Mouse (Mus musculus): ENCODE measurements around the gene Thrap3. TPM values are rescaled to one million over a fixed set of nuclear protein-coding genes. Genes with fewer than 3 reads are reported as not detected.
A peak's percentile ranks its signal among the peaks of the same experiment; 100 is the strongest.
"Not testable (repeated sequence)": the region's sequence is repeated elsewhere in the genome, so short reads cannot be mapped to it uniquely, and the experiment has no call there.

Thrap3 gene
- total and polyA plus RNA-seq, 2 experiments from 2014 or later, result 108 to 128 TPM

GRCm38 (mm10) chr4:126173800-126174199 lies 28.8 kb downstream of the Thrap3 start:
- Histone ChIP-seq H3K27ac (no peak overlapping the region), H3K27me3 (ENCODE audit: insufficient read depth, low read length) (no peaks in the 10 kb centered on the region), H3K4me1 (ENCODE audit: insufficient read depth, low read length) (no peaks in the 10 kb centered on the region), H3K4me2 (ENCODE audit: low read depth, low read length) (no peak overlapping the region), H3K9me3 (ENCODE audit: low read length) (no peaks in the 10 kb centered on the region), H3K9ac (replicated peaks; ENCODE audit: low read length) (no peak overlapping the region), H3K36me3 (ENCODE audit: insufficient read depth, low read length) (peaks cover 62% of the 10 kb centered on the region), H3K4me3 (ENCODE audit: low read length) (no peak overlapping the region)
- DNase-seq (ENCODE audit: low spot score) (no peak), ATAC-seq (no peak)
- no peak for TF ChIP-seq CTCF (IDR thresholded peaks at IDR 0.05; ENCODE audit: low read depth)
- 86% methylated on average over 5 of the region's 5 CpGs for WGBS

DNA sequence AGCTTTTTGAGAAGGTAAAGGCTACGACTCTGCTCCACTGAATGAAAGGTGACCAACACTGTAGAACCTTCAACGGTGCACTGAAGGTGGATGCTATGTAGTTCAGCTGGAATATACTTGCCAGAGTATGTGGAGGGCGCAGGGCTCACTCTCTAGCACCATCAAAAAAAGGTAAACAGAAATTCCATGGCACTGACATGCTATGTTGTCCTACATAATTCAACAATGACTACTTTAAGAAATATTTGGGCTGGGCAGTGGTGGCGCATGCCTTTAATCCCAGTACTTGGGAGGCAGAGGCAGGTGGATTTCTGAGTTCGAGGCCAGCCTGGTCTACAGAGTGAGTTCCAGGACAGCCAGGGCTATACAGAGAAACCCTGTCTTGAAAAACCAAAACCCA lies 31.8 kb downstream of the Thrap3 start:
- not testable (repeated sequence) for H3K9me3 ChIP-seq (ENCODE audit: low read length); DNase-seq (ENCODE audit: low spot score); H3K9ac ChIP-seq (replicated peaks; ENCODE audit: low read length); H3K4me3 ChIP-seq (ENCODE audit: low read length); ATAC-seq; H3K27ac ChIP-seq; H3K4me1 ChIP-seq (ENCODE audit: insufficient read depth, low read length); H3K4me2 ChIP-seq (ENCODE audit: low read depth, low read length); H3K27me3 ChIP-seq (ENCODE audit: insufficient read depth, low read length)
- 97% methylated on average over 5 of the region's 5 CpGs for WGBS
- H3K36me3 ChIP-seq (ENCODE audit: insufficient read depth, low read length), result peaks cover 48% of the 10 kb centered on the region

GRCm38 (mm10) chr4:126168851-126169250 lies 33.7 kb downstream of the Thrap3 start:
- Histone ChIP-seq H3K4me3 (ENCODE audit: low read length) (no peak overlapping the region), H3K27me3 (ENCODE audit: insufficient read depth, low read length) (no peaks in the 10 kb centered on the region), H3K9ac (replicated peaks; ENCODE audit: low read length) (no peak overlapping the region), H3K4me2 (ENCODE audit: low read depth, low read length) (no peak overlapping the region), H3K36me3 (ENCODE audit: insufficient read depth, low read length) (peaks cover 35% of the 10 kb centered on the region), H3K4me1 (ENCODE audit: insufficient read depth, low read length) (no peaks in the 10 kb centered on the region), H3K9me3 (ENCODE audit: low read length) (no peaks in the 10 kb centered on the region), H3K27ac (no peak overlapping the region)
- no peak for TF ChIP-seq CTCF (IDR thresholded peaks at IDR 0.05; ENCODE audit: low read depth)
- 92% methylated on average over 6 of the region's 6 CpGs for WGBS
- DNase-seq (ENCODE audit: low spot score) (no peak), ATAC-seq (no peak)

- no peak for TF ChIP-seq CTCF (IDR thresholded peaks at IDR 0.05; ENCODE audit: low read depth)
- no peak for DNase-seq (ENCODE audit: low spot score)
- no peak overlapping the region for H3K27ac ChIP-seq
- H3K36me3 ChIP-seq (ENCODE audit: insufficient read depth, low read length), result peaks cover 23% of the 10 kb centered on the region; the same call in 1 of the 2 replicates
- no peak overlapping the region for H3K4me3 ChIP-seq (ENCODE audit: low read length)
- H3K27me3 ChIP-seq (ENCODE audit: insufficient read depth, low read length), result no peaks in the 10 kb centered on the region
- 0 out of 2 replicates have a peak, but pooled peaks cover 5% of the 10 kb centered on the region for H3K4me1 ChIP-seq (ENCODE audit: insufficient read depth, low read length)
- no peak for ATAC-seq
- WGBS, result 78% methylated on average over 3 of the region's 3 CpGs
- no peak overlapping the region for H3K4me2 ChIP-seq (ENCODE audit: low read depth, low read length)
- no peaks in the 10 kb centered on the region for H3K9me3 ChIP-seq (ENCODE audit: low read length)
- H3K9ac ChIP-seq (replicated peaks; ENCODE audit: low read length), result no peak overlapping the region
Measured at GRCm38 (mm10) chr4:126166084-126166483, 36.5 kb downstream of the Thrap3 start.

DNA sequence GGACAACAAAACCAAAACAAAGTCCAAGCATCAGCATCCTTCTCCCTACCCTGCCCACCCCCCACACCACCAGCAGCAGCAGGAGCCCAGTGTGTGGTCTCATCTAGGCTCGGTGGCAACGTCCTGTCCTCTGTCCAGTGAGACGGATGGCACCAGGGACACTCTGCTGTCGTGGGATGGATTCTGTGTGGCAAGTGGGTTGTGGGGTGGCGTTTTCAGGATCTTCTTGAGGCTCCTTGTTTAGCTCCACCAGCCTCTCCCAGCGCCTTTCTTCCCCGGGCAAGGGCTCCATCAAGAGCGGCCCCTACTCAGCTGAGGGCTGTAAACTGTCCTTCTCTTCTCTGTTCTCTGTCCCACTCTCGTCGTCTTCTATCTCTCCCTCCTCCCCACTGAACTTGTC lies 37.5 kb downstream of the Thrap3 start:
- H3K4me1 ChIP-seq (ENCODE audit: insufficient read depth, low read length); DNase-seq (ENCODE audit: low spot score); H3K27me3 ChIP-seq (ENCODE audit: insufficient read depth, low read length); H3K4me3 ChIP-seq (ENCODE audit: low read length); H3K4me2 ChIP-seq (ENCODE audit: low read depth, low read length); H3K9me3 ChIP-seq (ENCODE audit: low read length); ATAC-seq; H3K27ac ChIP-seq; H3K9ac ChIP-seq (replicated peaks; ENCODE audit: low read length): not testable (repeated sequence)
- 60% methylated on average over 7 of the region's 10 CpGs for WGBS
- peaks cover 14% of the 10 kb centered on the region; the same call in 1 of the 2 replicates for H3K36me3 ChIP-seq (ENCODE audit: insufficient read depth, low read length)

- Histone ChIP-seq H3K4me3 (ENCODE audit: low read length) (no peak overlapping the region), H3K27ac (no peak overlapping the region), H3K4me1 (ENCODE audit: insufficient read depth, low read length) (0 out of 2 replicates have a peak, but pooled peaks cover 5% of the 10 kb centered on the region), H3K4me2 (ENCODE audit: low read depth, low read length) (no peak overlapping the region), H3K27me3 (ENCODE audit: insufficient read depth, low read length) (no peaks in the 10 kb centered on the region), H3K9ac (replicated peaks; ENCODE audit: low read length) (no peak overlapping the region), H3K9me3 (ENCODE audit: low read length) (no peaks in the 10 kb centered on the region), H3K36me3 (ENCODE audit: insufficient read depth, low read length) (peaks cover 6% of the 10 kb centered on the region; the same call in 1 of the 2 replicates)
- TF ChIP-seq CTCF (IDR thresholded peaks at IDR 0.05; ENCODE audit: low read depth), result no peak
- 69% methylated on average over 4 of the region's 4 CpGs for WGBS
- ATAC-seq (no peak), DNase-seq (ENCODE audit: low spot score) (no peak)
Measured at GRCm38 (mm10) chr4:126163685-126164084, 38.9 kb downstream of the Thrap3 start.

GRCm38 (mm10) chr4:126163067-126163659 lies 39.4 kb downstream of the Thrap3 start, which contains the start of gene Sh3d21:
Sh3d21 (minus strand) TSS chr4:126163491.
- no peaks in the 10 kb centered on the region for H3K9me3 ChIP-seq (ENCODE audit: low read length)
- H3K36me3 ChIP-seq (ENCODE audit: insufficient read depth, low read length), result peaks cover 6% of the 10 kb centered on the region; the same call in 1 of the 2 replicates
- peak within 1 kb of the TSS; percentile 62; the same call in 1 of the 2 replicates for H3K27ac ChIP-seq
- 0 out of 2 replicates have a peak, but pooled peaks cover 5% of the 10 kb centered on the region for H3K4me1 ChIP-seq (ENCODE audit: insufficient read depth, low read length)
- peak within 1 kb of the TSS; percentile 59 for H3K4me3 ChIP-seq (ENCODE audit: low read length)
- peak; percentile 13 for DNase-seq (ENCODE audit: low spot score)
- peak within 1 kb of the TSS; percentile 73 for H3K9ac ChIP-seq (replicated peaks; ENCODE audit: low read length)
- peak; percentile 35 for ATAC-seq
- peak within 1 kb of the TSS; percentile 100 for H3K4me2 ChIP-seq (ENCODE audit: low read depth, low read length)
- H3K27me3 ChIP-seq (ENCODE audit: insufficient read depth, low read length), result no peaks in the 10 kb centered on the region
- no peak for TF ChIP-seq CTCF (IDR thresholded peaks at IDR 0.05; ENCODE audit: low read depth)
- 15% methylated on average over 22 of the region's 22 CpGs for WGBS

Measured in hindbrain, postnatal 0 days (tissue).